Mouse (Mus musculus) induced T-regulatory cell, adult 2 months (primary cell): Measurements from ENCODE around the gene Atrnl1.
"Not testable (repeated sequence)": the region's sequence is repeated elsewhere in the genome, so short reads cannot be mapped to it uniquely, and the experiment has no call there.

Experiments used
- DNase-seq: peaks from one replicate; pipeline ENCODE4 v3.0.0-alpha.2; 2012; ENCODE audit warnings: low read depth

Atrnl1 gene

DNA sequence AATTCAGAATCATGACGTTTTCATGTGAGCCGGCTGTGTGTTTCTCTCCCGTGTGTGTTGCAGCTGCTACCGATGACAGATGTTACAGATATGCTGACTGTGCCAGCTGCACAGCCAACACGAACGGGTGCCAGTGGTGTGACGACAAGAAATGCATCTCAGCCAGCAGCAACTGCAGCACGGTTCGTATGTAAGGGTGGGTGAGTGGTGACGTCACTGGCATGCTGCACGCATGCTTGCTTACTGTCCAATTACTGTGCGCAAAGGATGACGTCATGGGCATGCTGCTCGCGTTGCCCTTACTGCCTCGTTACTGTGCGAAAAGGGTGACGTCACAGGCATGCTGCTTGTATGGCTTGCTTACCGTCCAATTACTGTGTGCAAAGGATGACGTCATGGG lies 75.8 kb downstream of the Atrnl1 start:
- DNase-seq, result no peak

GRCm38 (mm10) chr19:57692566-57692965 lies 81.7 kb downstream of the Atrnl1 start:
- no peak for DNase-seq

- not testable (repeated sequence) for DNase-seq
Observed at GRCm38 (mm10) chr19:57696781-57697180, 85.9 kb downstream of the Atrnl1 start.

DNA sequence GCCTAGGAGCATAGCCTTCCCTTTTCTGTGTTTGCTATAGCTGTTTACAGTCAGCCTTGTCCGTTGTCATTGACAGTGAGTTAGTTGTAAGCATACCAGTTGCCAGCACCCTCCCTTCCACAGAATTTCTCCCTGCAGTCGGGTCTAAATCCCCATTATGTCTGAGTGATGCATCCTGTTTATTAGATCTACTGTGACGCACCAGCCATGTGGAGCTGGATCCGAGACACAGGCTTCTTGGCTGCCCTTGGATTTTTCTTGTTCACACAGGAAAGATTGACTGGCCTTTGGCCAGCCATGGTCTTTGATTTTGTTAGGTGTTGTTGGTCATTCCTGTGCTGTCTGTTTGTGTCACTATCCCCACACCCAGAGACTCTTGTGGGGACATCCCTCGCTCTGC lies 102.3 kb downstream of the Atrnl1 start:
- DNase-seq, result no peak

DNA sequence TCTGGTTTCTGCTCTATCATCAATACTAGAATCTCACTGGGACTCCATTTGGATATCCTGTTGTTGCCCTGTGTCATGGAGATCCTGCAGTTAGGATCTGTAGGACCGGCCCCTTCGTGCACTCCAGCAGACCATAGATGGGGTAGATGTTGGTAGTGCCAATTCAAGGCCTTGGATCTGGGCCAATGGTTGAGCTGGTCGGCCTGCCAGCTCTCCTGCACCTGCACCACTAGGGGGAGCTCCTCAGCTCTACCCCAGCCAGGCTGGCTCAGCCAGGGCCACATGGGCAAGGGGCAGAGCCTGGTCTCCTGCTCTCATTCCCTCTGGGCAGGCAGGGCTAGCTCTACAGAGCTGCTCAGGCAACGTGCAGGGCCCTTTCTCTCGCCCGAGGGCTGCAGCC lies 114.1 kb downstream of the Atrnl1 start:
- peak; percentile 66 for DNase-seq

DNA sequence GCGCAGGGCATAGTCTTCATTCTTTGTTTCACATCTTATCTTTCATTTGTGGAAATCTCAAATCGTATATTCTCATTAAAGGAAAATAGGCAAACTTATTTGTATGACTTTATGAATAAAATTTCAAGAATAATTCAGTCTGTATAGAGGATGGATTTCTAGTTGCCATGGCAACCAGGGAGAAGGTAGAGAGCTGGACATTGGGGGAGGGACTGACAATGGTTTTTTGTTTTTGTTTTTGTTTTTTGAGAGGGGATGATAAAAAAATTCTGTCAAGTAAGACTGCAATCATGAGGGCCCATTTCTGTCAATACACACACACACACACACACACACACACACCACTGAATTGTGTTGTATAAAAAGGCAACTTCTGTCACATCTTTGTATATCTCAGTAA lies 114.5 kb downstream of the Atrnl1 start:
- DNase-seq, result no peak

DNA sequence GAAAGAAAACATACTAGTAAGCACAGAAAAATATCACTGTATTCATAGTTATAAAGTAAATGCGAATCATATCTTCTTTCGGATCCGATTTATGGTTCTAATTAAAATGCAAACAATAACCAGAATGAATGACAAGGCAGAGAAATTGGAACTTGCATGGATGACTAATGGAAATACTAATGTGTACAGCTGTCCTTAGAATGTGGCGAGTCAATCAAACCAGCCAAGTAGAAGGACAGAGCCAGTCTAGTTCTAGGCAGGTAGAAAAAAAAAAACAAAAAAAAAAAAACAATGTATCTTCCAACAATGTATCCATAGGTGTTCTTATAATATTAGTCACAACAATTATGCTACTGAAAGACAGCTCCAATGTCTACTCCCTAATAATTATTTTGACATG lies 116.2 kb downstream of the Atrnl1 start:
- no peak for DNase-seq

DNA sequence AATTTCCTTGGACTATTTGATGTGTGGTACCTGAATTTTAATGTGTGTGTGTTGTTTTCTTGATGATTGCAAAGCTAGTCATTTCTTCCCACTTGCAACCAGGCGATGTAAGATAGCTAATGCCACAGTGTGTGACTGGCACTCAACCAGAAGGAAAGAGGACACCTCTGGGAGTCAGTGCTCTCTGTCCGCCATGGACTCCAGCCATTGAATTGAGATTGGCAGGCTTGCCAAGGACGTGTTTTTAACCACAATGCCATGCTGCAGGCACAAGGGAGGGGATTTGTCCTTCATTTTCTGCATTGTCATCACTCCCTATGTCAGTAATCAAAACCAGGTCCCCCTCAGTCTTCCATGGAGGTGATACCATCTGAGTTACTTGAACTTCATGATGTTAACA lies 126.6 kb downstream of the Atrnl1 start:
- no peak for DNase-seq

- DNase-seq, result no peak
Observed at GRCm38 (mm10) chr19:57745579-57745978, 134.7 kb downstream of the Atrnl1 start.

DNA sequence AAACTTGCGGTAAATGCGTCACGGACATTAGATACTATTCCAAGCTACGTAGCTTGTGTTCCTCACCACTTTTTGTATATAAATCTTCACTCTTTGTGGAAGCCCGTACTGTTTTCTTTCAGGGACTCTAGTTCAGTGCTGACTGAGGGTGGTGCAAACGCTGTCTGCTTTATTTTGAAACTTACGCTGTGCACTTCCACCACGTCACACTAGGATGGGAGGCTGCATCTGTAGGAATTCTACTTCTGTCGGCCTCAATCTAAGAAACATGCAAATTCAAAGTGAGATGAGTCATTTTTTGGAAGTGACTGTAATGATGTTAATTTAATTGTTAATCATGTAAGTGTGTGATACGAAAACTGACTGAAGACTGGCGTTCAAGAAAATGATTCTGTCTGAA lies 135.7 kb downstream of the Atrnl1 start:
- DNase-seq, result no peak

DNA sequence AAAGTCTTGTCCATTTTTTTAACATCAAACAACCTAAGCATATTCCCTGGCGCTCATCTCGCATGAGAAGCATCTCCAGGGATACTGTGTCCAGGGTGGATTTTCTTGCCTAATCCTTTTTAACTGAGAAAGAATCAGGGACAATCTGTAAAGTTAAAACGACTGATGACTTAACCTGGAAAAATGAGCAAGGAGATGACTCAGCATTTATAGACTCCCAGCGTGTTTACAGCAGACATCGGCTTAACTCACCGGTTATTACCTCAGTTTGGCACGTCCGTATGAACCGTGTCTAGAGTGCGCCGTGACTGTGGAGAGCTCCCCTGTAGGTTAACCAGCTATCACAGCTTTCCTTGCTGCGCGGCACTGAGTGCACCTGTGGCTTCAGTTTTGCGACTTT lies 141.4 kb downstream of the Atrnl1 start:
- no peak for DNase-seq

GRCm38 (mm10) chr19:57762526-57762925 lies 151.7 kb downstream of the Atrnl1 start:
- DNase-seq, result no peak

DNA sequence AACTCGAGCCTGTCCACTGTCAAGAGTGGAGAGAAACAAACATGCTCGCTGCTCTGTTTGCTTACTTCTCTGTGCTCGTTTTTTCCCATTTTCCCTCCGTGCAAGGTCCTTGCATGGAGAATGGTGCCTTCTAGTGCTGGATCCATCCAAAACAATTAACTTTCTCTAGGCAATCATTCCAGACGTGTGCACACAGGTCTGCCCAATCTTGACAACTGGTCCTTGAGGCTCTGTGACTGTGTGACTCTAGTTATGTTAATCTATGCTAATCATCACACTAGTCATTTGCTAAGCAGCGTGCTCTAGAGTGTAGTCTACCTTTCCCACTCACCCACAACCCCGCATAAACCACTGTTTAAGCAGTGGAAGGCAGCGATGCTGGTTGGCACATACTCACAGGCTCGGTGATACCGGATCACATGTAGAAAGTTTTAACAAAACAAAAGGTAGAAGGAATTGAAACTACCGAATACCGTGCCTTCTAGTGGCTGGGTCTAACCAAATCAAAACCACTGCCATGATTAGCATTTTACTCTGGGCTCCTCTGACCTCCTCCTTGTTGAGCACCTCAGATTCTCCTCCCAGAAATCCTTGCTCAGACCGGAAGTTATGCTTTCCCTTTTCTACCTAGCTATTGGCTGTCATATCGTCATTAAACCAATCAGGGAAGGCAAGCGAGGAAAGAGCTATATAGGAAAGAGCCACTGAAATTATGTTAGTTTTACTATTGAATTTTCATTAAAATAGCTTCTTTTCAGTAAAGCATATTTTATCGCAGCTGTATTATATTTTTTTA lies 153.9 kb downstream of the Atrnl1 start:
- no peak for DNase-seq

DNA sequence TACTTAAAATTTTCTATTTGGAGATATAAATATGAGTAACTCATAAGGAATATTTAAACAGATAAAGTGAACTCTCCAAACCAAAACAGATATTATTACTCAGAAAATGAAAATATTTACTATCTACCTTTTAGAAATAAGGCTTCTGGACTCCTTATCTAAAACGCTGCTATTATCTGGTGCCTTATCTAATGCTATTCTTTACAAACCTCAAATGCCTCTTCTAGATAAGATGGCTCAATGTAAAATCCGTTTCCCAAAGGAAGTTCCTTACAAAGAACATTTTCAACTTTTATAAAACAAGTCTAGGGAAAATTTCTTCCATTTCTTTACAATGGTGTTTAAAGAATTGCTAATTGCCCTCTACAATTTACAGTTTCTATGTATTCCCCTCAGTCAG lies 156.2 kb downstream of the Atrnl1 start:
- DNase-seq, result no peak

GRCm38 (mm10) chr19:57768661-57769060 lies 157.8 kb downstream of the Atrnl1 start:
- no peak for DNase-seq

GRCm38 (mm10) chr19:57782366-57783089 lies 171.7 kb downstream of the Atrnl1 start:
- no peak for DNase-seq

- no peak for DNase-seq
Observed at GRCm38 (mm10) chr19:57786699-57787098, 175.9 kb downstream of the Atrnl1 start.

DNA sequence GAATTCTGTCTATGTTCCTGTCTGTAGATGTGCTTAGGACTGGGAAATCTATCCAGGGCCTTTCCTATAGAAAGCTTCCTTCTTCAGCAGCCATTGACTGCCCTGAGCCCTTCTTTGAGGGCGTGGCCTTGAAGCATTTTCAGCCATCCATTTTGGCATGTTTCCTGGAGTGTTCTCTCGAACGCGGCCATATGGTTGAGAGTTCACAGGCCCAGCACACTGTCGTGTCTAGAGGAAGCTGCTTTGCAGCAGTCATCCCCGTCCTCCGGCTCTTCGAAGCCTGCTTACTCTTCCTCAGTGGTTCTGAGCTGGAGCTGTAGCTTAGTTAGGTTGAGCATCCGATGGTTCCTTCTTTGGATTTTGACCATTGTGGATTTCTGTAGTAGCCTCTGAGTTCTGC lies 191.4 kb downstream of the Atrnl1 start:
- no peak for DNase-seq

DNA sequence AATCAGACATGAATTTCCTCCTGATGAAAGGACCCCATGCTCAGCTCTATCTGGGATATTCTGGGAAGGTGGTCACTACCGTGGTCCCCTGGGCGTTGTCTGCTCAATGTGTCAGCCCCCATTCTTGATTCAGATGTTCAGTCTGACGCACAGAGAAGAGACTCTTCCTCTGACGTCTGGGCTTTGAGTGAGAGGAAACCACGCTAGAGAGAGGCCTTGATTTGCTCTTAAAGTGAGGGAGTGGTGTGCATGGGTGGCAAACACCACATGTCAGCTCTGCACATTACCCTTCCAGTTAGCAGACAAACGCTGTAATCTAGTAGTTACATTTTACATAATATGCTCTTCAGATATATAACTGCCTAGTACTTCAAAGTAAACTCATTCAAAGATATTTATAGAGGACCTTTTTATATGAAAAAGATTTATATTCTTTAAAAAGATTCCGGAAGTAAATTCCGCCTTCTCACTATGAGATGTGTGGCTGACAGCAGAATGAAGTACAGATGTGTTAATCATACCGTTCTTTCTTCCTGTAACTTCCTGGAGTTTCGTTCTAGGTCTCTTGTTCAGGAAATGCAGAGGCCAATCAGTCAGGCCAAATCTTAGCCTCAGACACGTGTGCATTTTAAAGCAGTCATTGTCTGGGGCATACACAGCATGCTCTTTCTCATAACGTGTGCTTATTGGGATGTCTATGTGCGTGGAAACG lies 192.1 kb downstream of the Atrnl1 start:
- DNase-seq, result peak; percentile 10

DNA sequence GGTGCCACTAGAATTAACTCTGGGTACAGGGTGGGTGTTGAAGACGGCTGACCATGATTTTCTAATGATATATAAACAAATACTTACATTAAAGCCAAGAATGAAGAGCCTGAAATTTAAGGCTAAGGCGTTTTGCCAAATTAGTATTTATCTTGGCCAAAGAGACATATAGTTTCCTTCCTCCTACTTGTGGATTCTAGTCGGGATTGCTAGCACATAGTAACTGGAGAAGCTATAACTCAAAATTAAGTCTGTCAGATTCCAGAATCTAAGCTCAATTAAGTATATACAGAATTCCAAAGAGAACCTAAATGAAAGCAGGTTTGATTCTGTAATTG lies 192.6 kb downstream of the Atrnl1 start:
- no peak for DNase-seq

GRCm38 (mm10) chr19:57808363-57808762 lies 197.5 kb downstream of the Atrnl1 start:
- no peak for DNase-seq

- no peak for DNase-seq
Observed at GRCm38 (mm10) chr19:57814291-57814690, 203.5 kb downstream of the Atrnl1 start.
